ENCODE assay signal across 26 mouse cellular contexts in genomic region chr2:77033322-77034060, GRCm38 (mm10). TPM values are rescaled to one million over a fixed set of nuclear protein-coding genes. Genes with fewer than 3 reads are reported as not detected.
DNase-seq lines count a peak whose midpoint lies in the region; ATAC-seq lines count a peak whose summit lies in the region.
"Had no signal": no experiment of that assay in that cellular context is flagged by ENCODE, and none has a peak within 500 bp of the region (broad histone marks: within the 10 kb centered on the region; RNA-seq: fewer than 3 reads in every experiment).

No protein-coding gene starts in this region.

- H3K36me3 ChIP-seq in heart, embryonic 12.5 days: peaks cover 47% of the 10 kb centered on the region
- H3K36me3 ChIP-seq: forebrain, embryonic 10.5 days; G1E; hindbrain, embryonic 12.5 days; liver, embryonic 15.5 days; lung, embryonic 15.5 days; midbrain, embryonic 15.5 days; neural tube, embryonic 13.5 days had no signal

- no peaks in the 10 kb centered on the region for H3K27me3 ChIP-seq in heart, embryonic 12.5 days (replicated peaks)
- H3K27me3 ChIP-seq: CH12.LX; hindbrain, embryonic 12.5 days; liver, embryonic 15.5 days; lung, embryonic 15.5 days; midbrain, embryonic 15.5 days; neural tube, embryonic 13.5 days had no signal

- H3K4me1 ChIP-seq in heart, embryonic 12.5 days (replicated peaks): peaks cover 11% of the 10 kb centered on the region
- H3K4me1 ChIP-seq: forebrain, embryonic 10.5 days; hindbrain, embryonic 12.5 days; liver, embryonic 15.5 days; lung, embryonic 15.5 days; midbrain, embryonic 15.5 days; neural tube, embryonic 13.5 days had no signal

- intact Hi-C loops in heart, postnatal 25 days (cut with DNase I): no loop called here
- intact Hi-C loops in heart, postnatal 10 days (cut with DNase I): loop anchor here (5.0 kb wide), 1 partner anchor 51 kb away; the partner anchor contains the start of gene Ttn

- no peak overlapping the region for H3K4me2 ChIP-seq in heart, embryonic 12.5 days
- H3K4me2 ChIP-seq: hindbrain, embryonic 12.5 days; liver, embryonic 15.5 days; lung, embryonic 15.5 days; midbrain, embryonic 15.5 days; neural tube, embryonic 13.5 days had no signal

- no peak overlapping the region for H3K9ac ChIP-seq in heart, embryonic 12.5 days
- H3K9ac ChIP-seq: forebrain, postnatal 0 days; hindbrain, embryonic 12.5 days; liver, embryonic 15.5 days; lung, embryonic 15.5 days; midbrain, embryonic 15.5 days; neural tube, embryonic 13.5 days had no signal

- peak overlapping the region; percentile 81 for H3K27ac ChIP-seq in heart, embryonic 12.5 days (ENCODE audit: poor library complexity, severe bottlenecking)
- H3K27ac ChIP-seq: forebrain, embryonic 10.5 days; hindbrain, embryonic 12.5 days; kidney, postnatal 0 days; liver, embryonic 15.5 days; lung, embryonic 15.5 days; midbrain, embryonic 15.5 days; neural tube, embryonic 13.5 days had no signal

- H3K4me3 ChIP-seq in heart, embryonic 12.5 days: no peak overlapping the region
- H3K4me3 ChIP-seq: forebrain, embryonic 10.5 days; hindbrain, embryonic 12.5 days; liver, embryonic 15.5 days; lung, embryonic 15.5 days; midbrain, embryonic 15.5 days; neural tube, embryonic 13.5 days had no signal

- WGBS in heart, embryonic 12.5 days: 63% methylated on average over 13 of the region's 13 CpGs

- H3K9me3 ChIP-seq in heart, embryonic 12.5 days (replicated peaks): no peaks in the 10 kb centered on the region
- H3K9me3 ChIP-seq: forebrain, embryonic 10.5 days; hindbrain, embryonic 12.5 days; liver, embryonic 15.5 days; lung, embryonic 15.5 days; midbrain, embryonic 15.5 days; neural tube, embryonic 13.5 days had no signal

- peak; percentile 36 to 38 for DNase-seq in heart, adult 18-20 months
- no peak for DNase-seq in heart, postnatal 25 days (ENCODE audit: low spot score)
- DNase-seq in heart, postnatal 10 days: peak; percentile 40 to 42
- no peak for DNase-seq in kidney, postnatal 14 days
- DNase-seq in right cerebral cortex, postnatal 25 days: no peak
- DNase-seq: B cell, adult 2 months; cerebellum, adult 9-10 months; forebrain, postnatal 0 days; kidney, adult 2 months; liver; lung, postnatal 36 days; retina, postnatal 1 day; thymus, postnatal 14 days had no signal

- 0 out of 2 replicates have a peak, but pooled peaks have one; percentile 48 for ATAC-seq in heart, embryonic 12.5 days (ENCODE audit: insufficient number of reproducible peaks, low FRiP score)
- ATAC-seq in megakaryocyte-erythroid progenitor cell, adult 5-6 weeks (replicated peaks; ENCODE audit: low FRiP score, low TSS enrichment, poor library complexity, severe bottlenecking): no peak
- ATAC-seq: inflammation-experienced regulatory T-cells, adult 6 months; midbrain, embryonic 15.5 days; Patski had no signal

RNA-seq across cellular contexts. Expression of gene Ttn, which starts 51.1 kb away (rescaled TPM):
- total RNA-seq in heart, adult 18-20 months (2021): 1,000 to 10,000 TPM; 2,666 to 2,843 TPM
- 1,000 to 10,000 TPM; 2,867 to 3,123 TPM for total RNA-seq in heart, postnatal 25 days (2021)
- polyA plus RNA-seq in heart, embryonic 12.5 days (2016; fragmentation: Nextera tagmentation; extraction: Ambion mirVana): 570 and 652 TPM in 2 replicates
- total RNA-seq in heart, postnatal 10 days (2021): 1,000 to 10,000 TPM; 2,261 to 2,393 TPM
- total RNA-seq in megakaryocyte-erythroid progenitor cell, adult 5-6 weeks (2014; fragmentation: Nextera tagmentation): 0.02 TPM in 1 of 2 replicates, not detected in the other
- under 0.01 and 0.09 TPM in 2 replicates for total RNA-seq in megakaryocyte-erythroid progenitor cell, adult 5-6 weeks (2017)
- polyA plus RNA-seq: G1E had no signal

Comparison
In these comparisons a context has a peak if more than half of its experiments do, and no peak if none do; other contexts are left out.
1. DNase-seq: peak in heart, adult 18-20 months (2 of 2) and heart, postnatal 10 days (2 of 2); none in heart, postnatal 25 days (single experiment), kidney, postnatal 14 days (single experiment) and right cerebral cortex, postnatal 25 days (single experiment).
2. RNA of gene Ttn, which starts 51.1 kb away (total RNA-seq): 2,867 to 3,123 TPM in heart, postnatal 25 days, 2,666 to 2,843 TPM in heart, adult 18-20 months and 2,261 to 2,393 TPM in heart, postnatal 10 days; under 0.01 to 0.09 TPM in megakaryocyte-erythroid progenitor cell, adult 5-6 weeks; every median in the first group is over 1,000 times any median in the second.